Mouse (Mus musculus): ENCODE measurements around the gene Hist1h2ag. TPM values are rescaled to one million over a fixed set of nuclear protein-coding genes. Genes with fewer than 3 reads are reported as not detected.
"Not testable (repeated sequence)": the region's sequence is repeated elsewhere in the genome, so short reads cannot be mapped to it uniquely, and the experiment has no call there.

Gene Hist1h2ag
- polyA plus RNA-seq, 1 experiment from 2014 or later, result 9.4 TPM

DNA sequence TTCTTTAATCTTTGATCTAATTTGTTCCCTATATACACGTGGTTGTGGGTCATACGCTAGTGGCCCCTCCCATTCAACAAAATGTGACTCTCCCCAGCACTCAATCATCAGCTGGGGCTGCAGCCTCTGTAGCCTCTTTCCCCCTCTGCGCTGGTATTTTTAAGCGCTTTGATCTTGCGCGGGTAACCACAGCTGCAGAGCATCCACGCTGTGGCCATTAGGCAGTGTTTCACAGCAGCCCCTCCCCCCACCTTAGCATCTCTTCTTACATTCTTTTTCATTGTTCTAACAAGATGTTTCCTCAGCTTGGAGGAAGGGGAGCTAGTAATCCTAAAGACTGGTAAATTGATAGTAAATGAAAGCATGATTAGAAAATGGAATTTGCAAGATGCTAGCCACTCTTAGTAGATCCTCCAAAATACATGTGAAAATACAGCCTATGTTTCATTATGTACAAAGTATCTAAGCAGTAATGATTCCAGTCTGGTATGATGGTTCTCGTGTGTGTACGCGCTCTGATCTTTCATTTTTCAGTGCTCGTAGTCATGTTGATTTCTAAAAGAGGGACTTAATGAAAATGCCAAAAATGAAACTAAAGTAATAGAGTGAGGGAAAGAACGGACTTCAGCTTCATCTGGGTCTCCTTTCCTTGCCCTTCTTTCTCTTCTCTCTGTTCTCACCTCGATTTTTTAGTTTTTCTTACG is 7.1 kb upstream of the Hist1h2ag start:
- Histone ChIP-seq H3K4me3 (replicated peaks; ENCODE audit: low read depth, low read length) (peak overlapping the region; percentile 49), H3K4me1 (ENCODE audit: control insufficient read depth, insufficient read depth, low read length) (peaks cover 4% of the 10 kb centered on the region; the same call in 1 of the 2 replicates), H3K27ac (replicated peaks; ENCODE audit: low read depth, low read length) (peak overlapping the region; percentile 86), H3K9me3 (ENCODE audit: control insufficient read depth, low read length) (no peaks in the 10 kb centered on the region), H3K36me3 (ENCODE audit: control insufficient read depth, insufficient read depth, low read length) (no peaks in the 10 kb centered on the region), H3K27me3 (ENCODE audit: control insufficient read depth, insufficient read depth, low read length) (no peaks in the 10 kb centered on the region), H3K9ac (replicated peaks; ENCODE audit: low read length) (peak overlapping the region; percentile 60; the same call in 1 of the 2 replicates), H3K4me2 (ENCODE audit: low read length) (peak overlapping the region; percentile 63)
- under 1% methylated on average over 14 of the region's 14 CpGs for WGBS
- DNase-seq (peak; percentile 88), ATAC-seq (ENCODE audit: low FRiP score, low TSS enrichment) (peak; percentile 38; the same call in 1 of the 2 replicates)

DNA sequence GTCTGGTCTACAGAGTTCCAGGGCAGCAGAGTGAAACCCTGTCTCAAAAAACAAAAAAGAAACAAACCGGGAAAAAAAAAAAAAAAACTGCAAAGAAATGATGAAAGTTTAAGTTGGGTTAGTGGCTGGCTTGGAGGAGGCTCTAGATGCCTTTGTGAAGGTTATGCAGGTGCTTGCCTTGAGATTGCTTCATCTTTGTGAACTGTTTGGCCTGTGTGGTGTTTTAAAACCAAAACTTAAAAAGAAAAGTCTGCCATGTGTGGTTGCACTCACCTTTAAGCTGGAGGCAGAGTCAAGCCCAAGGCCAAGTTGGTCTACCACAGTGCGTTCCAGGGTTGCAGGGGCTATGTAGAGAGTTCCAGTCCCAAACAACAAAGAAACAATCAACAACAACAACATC is 6.3 kb upstream of the Hist1h2ag start:
- Histone ChIP-seq H3K27me3 (ENCODE audit: control insufficient read depth, insufficient read depth, low read length) (no peaks in the 10 kb centered on the region), H3K4me1 (ENCODE audit: control insufficient read depth, insufficient read depth, low read length) (peaks cover 4% of the 10 kb centered on the region; the same call in 1 of the 2 replicates), H3K4me2 (ENCODE audit: low read length) (0 out of 2 replicates have a peak overlapping the region, but pooled peaks have one; percentile 10), H3K4me3 (replicated peaks; ENCODE audit: low read depth, low read length) (no peak overlapping the region), H3K9me3 (ENCODE audit: control insufficient read depth, low read length) (no peaks in the 10 kb centered on the region), H3K36me3 (ENCODE audit: control insufficient read depth, insufficient read depth, low read length) (no peaks in the 10 kb centered on the region), H3K9ac (replicated peaks; ENCODE audit: low read length) (no peak overlapping the region), H3K27ac (replicated peaks; ENCODE audit: low read depth, low read length) (no peak overlapping the region)
- DNase-seq, result no peak
- ATAC-seq (ENCODE audit: low FRiP score, low TSS enrichment), result no peak
- WGBS, result 86% methylated on average over 2 of the region's 2 CpGs

DNA sequence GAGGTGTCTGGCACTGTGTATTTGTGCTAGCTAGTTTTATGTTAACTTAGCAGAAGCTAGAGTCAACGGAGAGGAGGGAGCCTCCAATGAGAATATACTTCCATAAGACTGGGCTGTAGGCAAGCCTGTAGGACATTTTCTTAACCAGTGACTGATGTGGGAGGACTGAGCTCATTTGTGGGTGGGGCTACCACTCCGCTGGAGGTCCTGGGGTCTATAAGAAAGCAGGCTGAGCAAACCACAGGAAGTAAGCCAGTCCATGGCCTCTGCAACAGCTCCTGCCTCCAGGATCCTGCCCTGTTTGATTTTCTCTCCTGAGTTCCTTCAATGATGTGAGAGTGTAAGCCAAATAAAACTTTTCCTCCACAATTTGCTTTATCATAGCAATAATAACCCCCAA is 2.6 kb upstream of the Hist1h2ag start:
- 82% methylated on average over 2 of the region's 2 CpGs for WGBS
- H3K27ac ChIP-seq (replicated peaks; ENCODE audit: low read depth, low read length), result no peak overlapping the region
- H3K36me3 ChIP-seq (ENCODE audit: control insufficient read depth, insufficient read depth, low read length), result no peaks in the 10 kb centered on the region
- H3K9ac ChIP-seq (replicated peaks; ENCODE audit: low read length), result no peak overlapping the region
- DNase-seq, result no peak
- no peaks in the 10 kb centered on the region for H3K9me3 ChIP-seq (ENCODE audit: control insufficient read depth, low read length)
- no peak overlapping the region for H3K4me3 ChIP-seq (replicated peaks; ENCODE audit: low read depth, low read length)
- H3K4me2 ChIP-seq (ENCODE audit: low read length), result no peak overlapping the region
- peaks cover 16% of the 10 kb centered on the region for H3K4me1 ChIP-seq (ENCODE audit: control insufficient read depth, insufficient read depth, low read length)
- ATAC-seq (ENCODE audit: low FRiP score, low TSS enrichment), result no peak
- no peaks in the 10 kb centered on the region for H3K27me3 ChIP-seq (ENCODE audit: control insufficient read depth, insufficient read depth, low read length)

DNA sequence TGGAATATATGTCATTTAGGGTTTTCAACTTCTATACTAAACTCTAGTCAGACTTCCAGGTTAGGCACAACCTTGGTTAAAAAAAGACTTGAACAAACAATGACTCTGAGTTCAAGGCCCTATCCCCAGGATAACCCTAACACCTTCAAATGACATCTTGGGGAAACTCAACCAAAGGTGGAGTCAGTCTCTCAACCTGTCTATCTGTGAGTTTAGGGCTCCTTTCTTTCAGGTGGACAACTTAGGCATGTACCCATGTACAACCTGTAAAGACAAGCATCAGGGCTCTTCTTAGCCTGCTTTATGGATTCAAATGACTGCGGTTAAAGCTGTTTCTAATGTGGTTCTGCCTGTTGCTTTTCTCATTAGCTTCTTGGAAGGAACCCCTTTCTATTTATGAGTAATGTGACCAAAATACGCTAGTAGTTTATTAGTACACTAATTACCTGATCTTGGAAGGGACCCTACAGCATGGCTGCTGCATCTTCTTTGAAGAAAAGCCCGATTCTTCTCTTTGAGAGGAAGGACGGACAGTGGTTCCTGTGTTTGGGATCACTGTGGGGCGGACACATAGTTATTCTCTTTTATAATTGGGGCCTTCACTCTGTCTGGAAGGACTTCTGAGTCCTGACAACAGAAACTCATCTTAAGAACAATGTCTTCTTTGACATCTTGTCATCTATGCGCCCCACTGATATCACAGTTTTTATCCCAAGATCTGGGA is 1.9 kb upstream of the Hist1h2ag start:
- no peak for ATAC-seq (ENCODE audit: low FRiP score, low TSS enrichment)
- no peak overlapping the region for H3K9ac ChIP-seq (replicated peaks; ENCODE audit: low read length)
- H3K36me3 ChIP-seq (ENCODE audit: control insufficient read depth, insufficient read depth, low read length), result no peaks in the 10 kb centered on the region
- peaks cover 18% of the 10 kb centered on the region for H3K4me1 ChIP-seq (ENCODE audit: control insufficient read depth, insufficient read depth, low read length)
- H3K27ac ChIP-seq (replicated peaks; ENCODE audit: low read depth, low read length), result no peak overlapping the region
- H3K4me3 ChIP-seq (replicated peaks; ENCODE audit: low read depth, low read length), result no peak overlapping the region
- H3K9me3 ChIP-seq (ENCODE audit: control insufficient read depth, low read length), result no peaks in the 10 kb centered on the region
- WGBS, result 87% methylated on average over 6 of the region's 6 CpGs
- H3K27me3 ChIP-seq (ENCODE audit: control insufficient read depth, insufficient read depth, low read length), result no peaks in the 10 kb centered on the region
- DNase-seq, result no peak
- H3K4me2 ChIP-seq (ENCODE audit: low read length), result peak overlapping the region; percentile 73; the same call in 1 of the 2 replicates

DNA sequence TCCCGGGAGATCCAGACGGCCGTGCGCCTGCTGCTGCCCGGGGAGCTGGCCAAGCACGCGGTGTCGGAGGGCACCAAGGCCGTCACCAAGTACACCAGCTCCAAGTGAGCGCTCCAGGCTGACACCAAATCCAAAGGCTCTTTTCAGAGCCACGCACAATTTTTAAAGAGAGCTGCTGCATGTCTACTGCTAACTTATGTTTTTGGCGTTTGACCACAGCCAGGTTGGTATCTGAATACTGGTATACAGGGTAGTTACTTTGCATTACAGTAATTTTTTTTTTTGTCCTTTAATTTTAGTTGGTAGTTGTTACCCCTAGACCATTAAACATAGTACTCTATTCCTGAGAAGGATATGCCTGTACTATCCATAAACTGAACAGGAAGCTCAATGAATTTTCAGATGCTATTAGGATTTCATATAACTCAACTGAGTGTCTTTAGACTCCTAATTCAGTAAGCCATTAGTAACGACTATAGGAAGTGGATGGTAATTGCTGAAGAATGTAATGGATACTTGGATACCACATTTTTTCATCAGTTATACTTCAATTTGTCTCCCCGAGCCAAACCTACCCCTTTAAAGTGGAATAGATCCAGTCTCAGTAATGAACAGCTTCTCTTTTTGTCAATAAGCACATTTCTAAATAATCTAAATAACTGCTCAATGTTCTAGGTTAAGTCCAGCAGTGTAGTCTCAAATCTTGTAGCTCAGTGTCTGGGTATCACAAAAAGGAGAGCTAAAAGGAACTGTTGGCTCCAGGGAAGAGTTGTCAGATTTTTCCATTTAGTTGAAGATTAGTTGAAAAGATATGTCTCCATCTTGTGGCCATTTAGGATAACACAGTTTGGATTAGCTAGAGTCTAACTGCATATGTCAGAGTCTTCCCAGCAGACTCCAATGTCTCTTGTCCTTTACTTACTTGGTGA is 1.0 kb upstream of the Hist1h2ag start:
- ATAC-seq (ENCODE audit: low FRiP score, low TSS enrichment), result peak; percentile 3; the same call in 1 of the 2 replicates
- H3K27ac ChIP-seq (replicated peaks; ENCODE audit: low read depth, low read length), result peak overlapping the region; percentile 71
- peak; percentile 88 for DNase-seq

DNA sequence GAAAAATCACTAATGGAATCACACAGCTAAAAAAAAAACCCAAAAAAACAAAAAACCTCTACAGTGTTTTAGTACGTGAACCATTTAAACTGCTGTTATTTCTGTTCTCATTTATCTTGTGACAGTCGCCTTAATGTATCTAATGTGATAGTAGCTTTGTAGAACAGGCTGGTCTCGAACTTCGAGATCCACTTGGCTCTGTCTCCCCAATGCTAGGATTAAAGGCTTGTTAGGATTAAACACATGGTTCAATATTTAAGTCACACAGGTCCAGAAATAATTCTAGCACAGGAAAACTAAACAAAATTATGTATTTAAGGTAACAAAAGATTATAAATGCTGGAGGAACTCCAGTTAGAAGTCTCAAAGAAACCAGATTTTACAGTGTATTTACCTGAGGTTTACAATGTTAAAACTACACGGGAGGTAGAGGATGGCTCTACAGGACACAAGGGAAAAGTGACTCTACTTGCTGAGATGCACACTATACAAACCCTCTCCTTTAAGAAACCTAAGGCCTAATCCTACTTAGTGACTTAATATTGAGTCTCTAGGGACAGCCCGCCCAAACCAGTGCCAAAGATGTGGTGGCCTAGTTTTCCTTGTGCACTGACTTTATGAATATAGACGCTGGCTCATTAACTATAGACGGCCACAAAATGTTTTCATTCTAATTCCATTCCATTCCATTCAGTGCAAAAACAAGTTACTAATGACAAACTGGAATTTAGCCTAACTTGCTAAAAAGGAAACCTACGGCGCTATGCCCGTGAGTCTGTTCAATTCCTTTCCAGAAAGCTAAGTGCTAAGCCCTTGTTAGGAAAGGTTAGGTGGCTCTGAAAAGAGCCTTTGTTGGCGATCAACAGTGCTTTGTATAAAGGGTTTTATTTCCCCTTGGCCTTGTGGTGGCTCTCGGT is 835 bp downstream of the Hist1h2ag start:
- Histone ChIP-seq H3K4me3 (replicated peaks; ENCODE audit: low read depth, low read length) (peak overlapping the region; percentile 32), H3K27ac (replicated peaks; ENCODE audit: low read depth, low read length) (peak overlapping the region; percentile 72), H3K9me3 (ENCODE audit: control insufficient read depth, low read length) (no peaks in the 10 kb centered on the region), H3K9ac (replicated peaks; ENCODE audit: low read length) (peak overlapping the region; percentile 36; the same call in 1 of the 2 replicates), H3K4me1 (ENCODE audit: control insufficient read depth, insufficient read depth, low read length) (peaks cover 17% of the 10 kb centered on the region), H3K27me3 (ENCODE audit: control insufficient read depth, insufficient read depth, low read length) (no peaks in the 10 kb centered on the region), H3K4me2 (ENCODE audit: low read length) (peak overlapping the region; percentile 73), H3K36me3 (ENCODE audit: control insufficient read depth, insufficient read depth, low read length) (no peaks in the 10 kb centered on the region)
- WGBS, result 2% methylated on average over 13 of the region's 13 CpGs
- no peak for DNase-seq
- ATAC-seq (ENCODE audit: low FRiP score, low TSS enrichment), result no peak

More for the DNA sequence above, 1.0 kb upstream of the Hist1h2ag start:
- Histone ChIP-seq H3K4me3 (replicated peaks; ENCODE audit: low read depth, low read length) (peak overlapping the region; percentile 38), H3K9me3 (ENCODE audit: control insufficient read depth, low read length) (no peaks in the 10 kb centered on the region), H3K36me3 (ENCODE audit: control insufficient read depth, insufficient read depth, low read length) (no peaks in the 10 kb centered on the region), H3K9ac (replicated peaks; ENCODE audit: low read length) (peak overlapping the region; percentile 43; the same call in 1 of the 2 replicates), H3K4me1 (ENCODE audit: control insufficient read depth, insufficient read depth, low read length) (peaks cover 17% of the 10 kb centered on the region), H3K27me3 (ENCODE audit: control insufficient read depth, insufficient read depth, low read length) (no peaks in the 10 kb centered on the region), H3K4me2 (ENCODE audit: low read length) (peak overlapping the region; percentile 73)
- WGBS, result under 1% methylated on average over 10 of the region's 14 CpGs

DNA sequence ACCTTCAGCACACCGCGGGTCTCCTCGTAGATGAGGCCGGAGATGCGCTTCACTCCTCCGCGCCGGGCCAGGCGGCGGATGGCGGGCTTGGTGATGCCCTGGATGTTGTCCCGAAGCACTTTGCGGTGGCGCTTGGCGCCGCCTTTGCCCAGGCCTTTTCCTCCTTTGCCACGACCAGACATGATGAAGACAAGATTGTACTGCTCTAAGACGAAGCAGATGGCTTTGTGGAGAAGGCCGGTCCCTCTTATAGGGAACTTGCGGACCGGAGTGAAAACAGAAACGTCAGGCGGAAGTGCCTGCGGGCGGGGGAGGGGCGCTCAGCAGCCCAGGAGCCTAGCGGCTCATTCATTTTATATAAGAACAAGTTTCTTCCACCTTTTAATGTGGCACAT is 1.6 kb downstream of the Hist1h2ag start, which contains the start of gene Hist1h4i:
Hist1h4i (minus strand) TSS at position 221 of the 395 bp plus-strand sequence.
- Histone ChIP-seq H3K4me3 (replicated peaks; ENCODE audit: low read depth, low read length) (peak within 1 kb of the TSS; percentile 36), H3K4me1 (ENCODE audit: control insufficient read depth, insufficient read depth, low read length) (peaks cover 23% of the 10 kb centered on the region), H3K9ac (replicated peaks; ENCODE audit: low read length) (peak within 1 kb of the TSS; percentile 47), H3K27ac (replicated peaks; ENCODE audit: low read depth, low read length) (peak within 1 kb of the TSS; percentile 81), H3K4me2 (ENCODE audit: low read length) (peak within 1 kb of the TSS; percentile 73)
- H3K36me3 ChIP-seq (ENCODE audit: control insufficient read depth, insufficient read depth, low read length); H3K27me3 ChIP-seq (ENCODE audit: control insufficient read depth, insufficient read depth, low read length); H3K9me3 ChIP-seq (ENCODE audit: control insufficient read depth, low read length): not testable (repeated sequence)
- under 1% methylated on average over 24 of the region's 27 CpGs for WGBS
- ATAC-seq (ENCODE audit: low FRiP score, low TSS enrichment) (peak; percentile 72), DNase-seq (peak; percentile 96)
